Mouse (Mus musculus): ENCODE data around the gene Gpr22. TPM values are rescaled to one million over a fixed set of nuclear protein-coding genes. Genes with fewer than 3 reads are reported as not detected.

The Gpr22 gene
- 10 to 100 TPM; 71.5 to 77.9 TPM for total RNA-seq (2021)

DNA sequence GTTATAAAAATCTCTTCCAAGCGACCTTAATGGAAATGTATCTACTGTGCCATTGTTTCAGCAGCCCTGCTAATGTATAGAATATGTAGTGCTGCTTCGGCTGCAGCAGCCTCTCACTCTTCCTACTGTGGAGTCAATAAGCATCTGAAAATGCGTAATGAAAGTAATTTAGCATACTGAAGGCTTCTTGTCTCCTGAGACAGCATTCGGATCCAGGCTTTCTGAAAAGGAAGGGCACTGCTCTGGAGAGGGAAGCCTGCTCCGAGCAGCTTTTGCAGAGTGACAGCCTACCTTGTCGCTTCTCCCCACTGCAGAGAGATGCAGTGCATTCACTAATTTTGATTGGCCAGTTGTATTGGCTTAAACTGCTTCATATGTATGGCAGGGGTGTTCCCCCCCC lies at the start of gene Gpr22:
Gpr22 (minus strand) TSS at position 348 of the 400 bp plus-strand sequence.
- peak; percentile 53 to 55 for DNase-seq (ENCODE audit: extremely low spot score in 1 of 2, low spot score in 1 of 2)

DNA sequence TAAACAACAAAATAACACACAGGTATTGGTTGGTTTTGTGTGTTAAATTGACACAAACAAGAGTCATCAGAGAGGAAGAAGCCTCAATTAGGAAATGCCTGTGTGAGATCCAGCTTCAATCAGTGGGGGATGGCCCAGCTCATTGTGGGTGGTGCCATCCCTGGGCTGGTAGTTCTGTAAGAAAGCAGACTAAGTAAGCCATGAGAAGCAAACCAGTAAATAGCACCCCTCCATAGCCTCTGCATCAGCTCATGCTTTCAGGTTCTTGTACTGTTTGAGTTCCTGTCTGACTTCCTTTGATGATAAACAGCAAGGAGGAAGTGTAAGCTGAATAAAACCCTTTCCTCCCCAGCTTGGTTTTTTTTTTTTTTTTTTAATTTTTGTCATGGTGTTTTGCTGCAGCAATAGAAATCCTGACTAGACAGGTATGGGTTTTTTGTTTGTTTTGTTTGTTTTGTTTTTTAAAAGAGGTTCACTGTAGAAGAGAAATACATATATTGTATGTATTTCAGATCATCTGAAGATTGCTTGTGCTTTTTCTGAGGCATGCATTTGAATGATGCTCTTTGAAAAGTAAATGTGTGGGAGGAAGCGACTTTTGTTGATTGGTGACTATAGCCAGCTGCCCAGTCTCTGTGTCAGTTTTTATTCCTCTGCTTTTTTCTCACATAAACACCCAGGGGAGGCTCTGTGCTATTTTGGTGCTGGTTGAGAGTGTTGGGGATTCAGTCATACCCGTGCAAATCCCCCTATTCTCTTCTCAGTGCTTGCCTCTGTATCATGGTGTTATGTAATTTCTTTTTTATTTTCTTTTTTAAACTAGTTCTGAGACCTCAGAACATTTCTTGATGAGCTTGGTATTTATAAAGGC lies 42.4 kb upstream of the Gpr22 start:
- no peak for DNase-seq (ENCODE audit: extremely low spot score in 1 of 2, low spot score in 1 of 2)

DNA sequence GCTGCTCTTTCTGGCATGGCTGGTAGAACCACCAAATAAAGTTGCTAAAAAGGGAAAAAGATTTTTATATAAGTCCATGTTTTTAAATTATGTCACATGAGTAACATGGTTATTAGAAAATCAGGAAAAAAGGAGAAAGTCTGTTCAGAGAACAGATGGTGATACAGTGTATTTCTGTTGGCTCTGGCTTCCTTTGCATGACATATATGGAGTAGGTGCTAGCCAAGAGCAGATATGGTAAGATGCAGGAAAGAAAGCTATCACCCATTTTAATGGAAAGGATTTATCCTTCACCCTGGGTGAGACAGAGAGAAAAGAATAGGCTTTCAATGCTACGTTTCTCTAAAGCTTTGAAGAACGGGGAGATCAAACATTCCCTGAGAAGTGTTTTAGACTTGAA lies 40.7 kb upstream of the Gpr22 start:
- DNase-seq (ENCODE audit: extremely low spot score in 1 of 2, low spot score in 1 of 2), result no peak

GRCm38 (mm10) chr12:31749846-31750245 lies 36.1 kb upstream of the Gpr22 start:
- no peak for DNase-seq (ENCODE audit: extremely low spot score in 1 of 2, low spot score in 1 of 2)

DNA sequence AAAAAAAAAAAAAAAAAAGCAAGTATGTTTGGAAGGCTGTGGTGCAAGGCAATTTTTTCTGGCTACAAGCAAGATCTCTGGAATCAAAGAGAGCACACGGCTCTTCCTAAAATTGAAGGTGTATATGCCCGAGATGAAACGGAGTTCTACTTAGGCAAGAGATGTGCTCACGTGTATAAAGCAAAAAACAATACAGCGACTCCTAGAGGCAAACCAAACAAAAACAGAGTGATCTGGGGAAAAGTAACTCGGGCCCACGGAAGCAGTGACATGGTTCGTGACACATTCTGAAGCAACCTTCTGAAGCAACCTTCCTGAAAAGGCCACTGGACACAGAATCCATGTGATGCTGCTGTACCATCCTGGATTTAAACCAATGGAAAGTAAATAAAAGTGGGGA lies 33.6 kb upstream of the Gpr22 start:
- no peak for DNase-seq (ENCODE audit: extremely low spot score in 1 of 2, low spot score in 1 of 2)

GRCm38 (mm10) chr12:31734616-31735015 lies 20.9 kb upstream of the Gpr22 start:
- no peak for DNase-seq (ENCODE audit: extremely low spot score in 1 of 2, low spot score in 1 of 2)

- no peak for DNase-seq (ENCODE audit: extremely low spot score in 1 of 2, low spot score in 1 of 2)
Observed at GRCm38 (mm10) chr12:31730126-31730525, 16.4 kb upstream of the Gpr22 start.

- DNase-seq (ENCODE audit: extremely low spot score in 1 of 2, low spot score in 1 of 2), result no peak
Observed at GRCm38 (mm10) chr12:31726707-31727106, 13.0 kb upstream of the Gpr22 start.

GRCm38 (mm10) chr12:31725511-31726275 lies 11.9 kb upstream of the Gpr22 start:
- no peak for DNase-seq (ENCODE audit: extremely low spot score in 1 of 2, low spot score in 1 of 2)

DNA sequence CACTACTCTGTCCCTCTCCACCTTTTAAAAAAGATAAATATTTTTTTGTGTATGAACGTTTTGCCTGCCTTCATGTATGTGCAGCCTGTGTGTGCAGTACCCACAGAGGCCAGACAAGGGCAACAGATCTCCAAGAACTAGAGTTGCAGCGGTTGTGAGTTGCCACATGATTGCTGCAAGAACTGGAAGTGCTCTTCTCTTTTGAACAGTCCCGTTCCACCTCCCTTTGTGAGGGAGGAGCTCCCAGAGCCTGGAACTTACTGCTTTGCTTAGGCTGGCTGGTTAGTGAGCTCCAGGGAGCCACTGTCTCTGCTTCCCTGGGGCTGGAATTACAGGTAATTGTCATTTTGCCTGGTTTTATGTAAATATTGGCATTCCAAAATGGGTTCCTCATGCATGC lies 10.8 kb upstream of the Gpr22 start:
- no peak for DNase-seq (ENCODE audit: extremely low spot score in 1 of 2, low spot score in 1 of 2)

GRCm38 (mm10) chr12:31719586-31720275 lies 6.0 kb upstream of the Gpr22 start:
- no peak for DNase-seq (ENCODE audit: extremely low spot score in 1 of 2, low spot score in 1 of 2)

- no peak for DNase-seq (ENCODE audit: extremely low spot score in 1 of 2, low spot score in 1 of 2)
Observed at GRCm38 (mm10) chr12:31714070-31714469, 323 bp upstream of the Gpr22 start.

DNA sequence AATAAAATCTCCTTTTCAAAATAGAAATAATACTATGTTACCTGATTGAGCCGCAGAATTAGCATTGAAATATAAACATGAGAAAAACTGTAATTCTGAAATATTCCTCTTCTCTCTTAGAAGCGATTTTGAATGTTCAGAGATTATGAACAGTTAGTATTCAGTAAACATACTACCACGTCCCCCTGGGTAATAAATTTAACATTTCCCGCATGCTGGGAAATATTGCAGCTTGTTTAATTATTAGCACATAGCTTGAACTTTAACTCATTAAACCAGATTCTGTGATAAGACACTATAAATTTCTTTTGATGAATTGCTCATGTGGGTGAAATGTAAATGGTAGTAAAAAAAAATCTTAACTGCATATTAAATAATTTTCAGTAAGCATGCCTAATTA lies 1.0 kb downstream of the Gpr22 start:
- DNase-seq (ENCODE audit: extremely low spot score in 1 of 2, low spot score in 1 of 2), result no peak

DNA sequence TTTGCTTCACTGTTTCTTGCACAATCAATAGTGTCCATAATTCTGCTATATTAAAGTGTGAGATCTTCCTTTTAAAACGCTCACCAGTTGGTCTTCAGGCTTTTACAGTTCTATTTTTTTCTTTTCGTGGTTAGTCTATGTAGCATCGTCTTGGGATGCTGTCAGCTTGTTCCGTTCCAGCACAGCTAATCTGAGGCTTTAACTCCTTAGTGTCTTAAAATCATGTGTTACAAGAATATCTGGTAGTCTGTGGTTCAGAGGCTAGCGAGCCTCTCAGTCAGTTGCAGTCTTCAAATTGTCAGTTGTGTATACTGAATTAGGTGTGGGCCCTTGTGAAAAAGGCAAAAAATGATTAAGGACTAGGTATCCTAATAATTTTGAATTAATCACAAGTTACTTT lies 1.5 kb downstream of the Gpr22 start:
- DNase-seq (ENCODE audit: extremely low spot score in 1 of 2, low spot score in 1 of 2), result no peak

GRCm38 (mm10) chr12:31709665-31710064 lies 4.1 kb downstream of the Gpr22 start:
- DNase-seq (ENCODE audit: extremely low spot score in 1 of 2, low spot score in 1 of 2), result no peak

DNA sequence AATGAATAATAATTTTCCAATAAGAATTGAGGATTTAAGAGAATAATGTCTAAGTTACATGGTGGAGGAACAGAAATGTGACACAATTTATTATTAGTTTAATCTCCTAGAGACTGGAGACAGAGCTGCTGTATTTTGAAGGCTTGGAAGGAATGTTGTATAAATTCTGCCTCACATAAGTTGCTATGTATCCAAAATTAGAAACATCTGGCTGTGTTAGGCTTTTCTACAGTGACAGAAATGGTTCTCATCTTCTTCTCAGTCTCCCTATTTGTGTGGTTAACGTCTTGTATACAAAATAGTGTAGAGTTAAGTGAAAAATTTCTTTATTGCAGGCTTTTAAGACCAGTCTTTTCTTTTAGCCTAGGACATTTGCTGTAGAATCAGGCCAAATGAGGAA lies 6.2 kb downstream of the Gpr22 start:
- no peak for DNase-seq (ENCODE audit: extremely low spot score in 1 of 2, low spot score in 1 of 2)

- no peak for DNase-seq (ENCODE audit: extremely low spot score in 1 of 2, low spot score in 1 of 2)
Observed at GRCm38 (mm10) chr12:31706168-31706567, 7.6 kb downstream of the Gpr22 start.

DNA sequence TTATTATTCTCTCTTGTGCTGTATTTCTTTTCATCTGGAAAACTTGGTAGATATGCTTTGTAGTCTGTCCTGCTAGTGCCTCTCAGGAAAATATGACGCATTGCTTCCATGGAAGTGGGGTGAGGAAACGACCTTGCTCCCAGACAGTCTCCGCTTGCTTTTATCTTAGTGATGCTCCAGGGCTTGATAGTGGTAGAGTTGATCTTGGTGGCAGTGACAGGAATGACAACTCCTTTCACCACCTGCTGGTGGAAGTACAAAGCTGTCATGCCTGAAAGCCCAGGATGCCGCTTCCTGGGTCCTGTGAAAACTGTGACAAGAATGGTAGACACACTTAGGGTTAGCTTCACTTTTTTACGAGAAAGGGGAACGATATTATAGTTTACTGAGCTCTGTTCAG lies 9.8 kb downstream of the Gpr22 start:
- DNase-seq (ENCODE audit: extremely low spot score in 1 of 2, low spot score in 1 of 2), result no peak

- no peak for DNase-seq (ENCODE audit: extremely low spot score in 1 of 2, low spot score in 1 of 2)
Observed at GRCm38 (mm10) chr12:31701411-31701810, 12.3 kb downstream of the Gpr22 start.

DNA sequence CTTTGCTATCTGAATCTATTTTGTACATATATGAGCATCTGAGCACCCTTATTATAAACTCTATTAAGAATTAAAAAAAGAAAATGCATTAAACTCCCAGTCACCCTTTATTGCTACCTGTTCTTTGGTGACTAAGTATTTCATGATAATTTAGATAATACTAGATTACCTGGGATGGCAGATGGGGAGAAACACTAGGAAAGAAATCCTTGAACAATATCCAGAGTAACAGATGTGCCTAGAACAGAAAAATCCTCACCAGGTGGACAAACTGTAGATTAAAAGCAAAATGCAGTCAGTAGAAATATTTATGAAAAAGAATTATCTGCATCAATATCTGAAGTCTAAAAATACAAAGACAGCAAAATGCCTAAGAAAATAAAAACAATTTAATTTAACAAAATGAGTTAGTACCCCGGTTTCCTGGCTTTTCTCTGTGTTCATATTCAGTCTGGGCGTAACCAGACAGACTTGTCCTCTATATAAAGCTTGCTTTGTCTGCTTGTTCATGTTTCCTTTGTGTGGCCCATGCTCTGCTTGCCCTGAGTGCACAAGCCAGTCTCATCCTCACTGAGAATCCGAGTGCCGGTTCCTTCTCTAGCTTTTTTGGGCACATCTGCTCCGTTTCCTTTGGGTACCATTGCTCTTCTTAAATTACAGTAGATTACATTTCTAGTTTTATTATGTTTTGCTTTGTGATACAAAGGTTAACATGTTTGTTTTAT lies 13.0 kb downstream of the Gpr22 start:
- DNase-seq (ENCODE audit: extremely low spot score in 1 of 2, low spot score in 1 of 2), result no peak

All from layer of hippocampus, postnatal 25 days (tissue).